Mouse (Mus musculus) G1E-ER4 (cell line): ENCODE measurements around the gene Herc2. TPM values are rescaled to one million over a fixed set of nuclear protein-coding genes. Genes with fewer than 3 reads are reported as not detected.

ENCODE experiments used
- GATA1 ChIP-seq: IDR thresholded peaks from one replicate; pipeline ENCODE4 v1.8.0; 2012; ENCODE audit warnings: low read length, inconsistent platforms
- polyA plus RNA-seq: library from polyadenylated mRNA; stranded (reverse); fragments of >175 nt; gene quantifications from 2 replicates; pipeline ENCODE4 v1.2.3, GENCODE M21; 2012

Herc2 gene
- polyA plus RNA-seq, 1 experiment = 7.1 TPM

- TF ChIP-seq GATA1 = no peak
These were observed 503 bp downstream of the Herc2 start for GRCm38 (mm10) chr7:56050487-56050911.

GRCm38 (mm10) chr7:56052996-56053395 lies 3.0 kb downstream of the Herc2 start:
- no peak for TF ChIP-seq GATA1

GRCm38 (mm10) chr7:56055338-56055737 lies 5.3 kb downstream of the Herc2 start:
- TF ChIP-seq GATA1 = no peak

GRCm38 (mm10) chr7:56064876-56065275 lies 14.9 kb downstream of the Herc2 start:
- TF ChIP-seq GATA1 = no peak

GRCm38 (mm10) chr7:56066136-56066535 lies 16.1 kb downstream of the Herc2 start:
- TF ChIP-seq GATA1 = no peak

GRCm38 (mm10) chr7:56066634-56067033 lies 16.6 kb downstream of the Herc2 start:
- TF ChIP-seq GATA1 = no peak

- TF ChIP-seq GATA1 = no peak
These were observed 21.7 kb downstream of the Herc2 start for GRCm38 (mm10) chr7:56071724-56072123.

GRCm38 (mm10) chr7:56083034-56083433 lies 33.0 kb downstream of the Herc2 start:
- no peak for TF ChIP-seq GATA1

- TF ChIP-seq GATA1 = no peak
These were observed 39.1 kb downstream of the Herc2 start for GRCm38 (mm10) chr7:56089097-56089496.

- no peak for TF ChIP-seq GATA1
These were observed 41.4 kb downstream of the Herc2 start for GRCm38 (mm10) chr7:56091445-56091844.

- no peak for TF ChIP-seq GATA1
These were observed 52.4 kb downstream of the Herc2 start for GRCm38 (mm10) chr7:56102293-56102847.

GRCm38 (mm10) chr7:56112999-56113398 lies 63.0 kb downstream of the Herc2 start:
- no peak for TF ChIP-seq GATA1

GRCm38 (mm10) chr7:56114148-56114547 lies 64.2 kb downstream of the Herc2 start:
- TF ChIP-seq GATA1 = no peak

GRCm38 (mm10) chr7:56120968-56121367 lies 71.0 kb downstream of the Herc2 start:
- no peak for TF ChIP-seq GATA1

- no peak for TF ChIP-seq GATA1
These were observed 71.4 kb downstream of the Herc2 start for GRCm38 (mm10) chr7:56121425-56121824.

- no peak for TF ChIP-seq GATA1
These were observed 78.1 kb downstream of the Herc2 start for GRCm38 (mm10) chr7:56128080-56128479.

GRCm38 (mm10) chr7:56129577-56129976 lies 79.6 kb downstream of the Herc2 start:
- TF ChIP-seq GATA1 = no peak

GRCm38 (mm10) chr7:56131548-56131947 lies 81.6 kb downstream of the Herc2 start:
- TF ChIP-seq GATA1 = no peak
